Mouse (Mus musculus) heart, postnatal 0 days (tissue): ENCODE measurements around the gene Ovgp1.

Experiments
- CTCF ChIP-seq: IDR thresholded peaks from 2 replicates; pipeline ENCODE4 v1.5.1; 2016; ENCODE audit warnings: antibody characterized with exemption, control low read depth, low read depth
- EP300 ChIP-seq: IDR thresholded peaks from 2 replicates; pipeline ENCODE4 v1.6.1; 2016; ENCODE audit warnings: antibody characterized with exemption, low read depth

DNA sequence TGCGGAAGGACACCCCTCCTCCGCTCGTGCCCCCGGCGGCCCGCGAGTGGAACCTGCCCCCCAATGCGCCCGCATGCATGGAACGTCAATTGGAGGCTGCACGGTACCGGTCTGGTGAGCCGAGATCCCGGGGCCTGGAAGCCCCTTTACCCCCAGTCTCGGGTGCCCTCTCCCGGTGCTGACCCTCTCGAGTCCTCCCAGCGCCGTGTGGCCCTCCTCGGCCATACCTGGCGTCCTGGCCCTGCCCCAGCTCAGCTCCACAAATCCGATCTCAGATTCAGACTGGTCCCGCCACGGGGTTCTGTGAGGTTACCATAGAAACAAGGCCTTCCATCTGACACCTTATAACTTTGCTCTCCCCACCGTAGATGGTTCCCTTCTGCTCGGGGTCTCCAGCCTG lies 13.9 kb upstream of the Ovgp1 start:
- TF ChIP-seq CTCF (no peak), EP300 (no peak)
